Mouse (Mus musculus) CH12F3 (cell line): ENCODE measurements around the gene E330017A01Rik.

ENCODE experiments used
- in situ Hi-C: fragments of 300-500 bp; cut with MboI; formaldehyde crosslinking; loops from 2 replicates; pipeline ENCODE4 v1.14.3; 2020; ENCODE audit warnings: low sequenced_read_pairs

The E330017A01Rik gene

GRCm38 (mm10) chr16:58665137-58665536 lies 26.6 kb upstream of the E330017A01Rik start:
- in situ Hi-C loops: loop anchor here (10.0 to 25.0 kb wide), 2 partner anchors 210 to 378 kb away; no protein-coding TSS in a partner anchor

- in situ Hi-C loops: loop anchor here (10.0 to 25.0 kb wide), 2 partner anchors 209 to 377 kb away; no protein-coding TSS in a partner anchor
Observed at GRCm38 (mm10) chr16:58663816-58664215, 25.3 kb upstream of the E330017A01Rik start.

- in situ Hi-C loops: loop anchor here (10.0 to 25.0 kb wide), 2 partner anchors 208 to 376 kb away; no protein-coding TSS in a partner anchor
Observed at GRCm38 (mm10) chr16:58663021-58663420, 24.5 kb upstream of the E330017A01Rik start.

- in situ Hi-C loops: loop anchor here (10.0 to 25.0 kb wide), 2 partner anchors 208 to 375 kb away; no protein-coding TSS in a partner anchor
Observed at GRCm38 (mm10) chr16:58662287-58662791, 23.8 kb upstream of the E330017A01Rik start.

- in situ Hi-C loops: loop anchor here (10.0 to 25.0 kb wide), 2 partner anchors 207 to 375 kb away; no protein-coding TSS in a partner anchor
Observed at GRCm38 (mm10) chr16:58661826-58662225, 23.3 kb upstream of the E330017A01Rik start.

GRCm38 (mm10) chr16:58658668-58659067 lies 20.1 kb upstream of the E330017A01Rik start:
- in situ Hi-C loops: loop anchor here (25.0 kb wide), 1 partner anchor 371 kb away; no protein-coding TSS in a partner anchor

- in situ Hi-C loops: loop anchor here (25.0 kb wide), 1 partner anchor 369 kb away; no protein-coding TSS in a partner anchor
Observed at GRCm38 (mm10) chr16:58656526-58656925, 18.0 kb upstream of the E330017A01Rik start.

- in situ Hi-C loops: loop anchor here (25.0 kb wide), 1 partner anchor 368 kb away; no protein-coding TSS in a partner anchor
Observed at GRCm38 (mm10) chr16:58655751-58656150, 17.2 kb upstream of the E330017A01Rik start.

GRCm38 (mm10) chr16:58649979-58650378 lies 11.4 kb upstream of the E330017A01Rik start:
- in situ Hi-C loops: loop anchor here (25.0 kb wide), 1 partner anchor 363 kb away; no protein-coding TSS in a partner anchor

GRCm38 (mm10) chr16:58638016-58638415 lies 523 bp downstream of the E330017A01Rik start:
- in situ Hi-C loops: no loop called here

GRCm38 (mm10) chr16:58637448-58637847 lies 1.1 kb downstream of the E330017A01Rik start:
- in situ Hi-C loops: no loop called here

GRCm38 (mm10) chr16:58635866-58636265 lies 2.7 kb downstream of the E330017A01Rik start:
- in situ Hi-C loops: no loop called here

- in situ Hi-C loops: loop anchor here (5.0 to 10.0 kb wide), 2 partner anchors 105 to 172 kb away; partner anchors contain the start of gene St3gal6
Observed at GRCm38 (mm10) chr16:58629736-58630135, 8.8 kb downstream of the E330017A01Rik start.

GRCm38 (mm10) chr16:58628968-58629367 lies 9.6 kb downstream of the E330017A01Rik start:
- in situ Hi-C loops: loop anchor here (5.0 to 10.0 kb wide), 2 partner anchors 104 to 172 kb away; partner anchors contain the start of gene St3gal6

- in situ Hi-C loops: loop anchor here (5.0 to 10.0 kb wide), 2 partner anchors 104 to 171 kb away; partner anchors contain the start of gene St3gal6
Observed at GRCm38 (mm10) chr16:58628336-58628680, 10.2 kb downstream of the E330017A01Rik start.

GRCm38 (mm10) chr16:58627597-58628335 lies 10.8 kb downstream of the E330017A01Rik start:
- in situ Hi-C loops: loop anchor here (5.0 to 10.0 kb wide), 2 partner anchors 103 to 170 kb away; partner anchors contain the start of gene St3gal6

GRCm38 (mm10) chr16:58623944-58624343 lies 14.6 kb downstream of the E330017A01Rik start:
- in situ Hi-C loops: loop anchor here (10.0 kb wide), 1 partner anchor 99 kb away; the partner anchor contains the start of gene St3gal6

GRCm38 (mm10) chr16:58623114-58623513 lies 15.4 kb downstream of the E330017A01Rik start:
- in situ Hi-C loops: loop anchor here (10.0 kb wide), 1 partner anchor 98 kb away; the partner anchor contains the start of gene St3gal6

- in situ Hi-C loops: loop anchor here (10.0 kb wide), 1 partner anchor 98 kb away; the partner anchor contains the start of gene St3gal6
Observed at GRCm38 (mm10) chr16:58622377-58622776, 16.2 kb downstream of the E330017A01Rik start.

- in situ Hi-C loops: no loop called here
Observed at GRCm38 (mm10) chr16:58617346-58617745, 21.2 kb downstream of the E330017A01Rik start.

GRCm38 (mm10) chr16:58616878-58617277 lies 21.7 kb downstream of the E330017A01Rik start, which contains the start of gene Gm813:
TSS of gene Gm813 (minus strand) at chr16:58616978.
- in situ Hi-C loops: no loop called here
